Mouse (Mus musculus): ENCODE results near the gene Bspry.

GRCm38 (mm10) chr4:62517538-62518415 lies 37.9 kb downstream of the Bspry start:
- TF ChIP-seq GATA1 (IDR thresholded peaks at IDR 0.05; ENCODE audit: borderline replicate concordance, low read length) (no peak), CTCF (IDR thresholded peaks at IDR 0.05; ENCODE audit: low read depth, low read length) (no peak), POLR2AphosphoS5 (IDR thresholded peaks at IDR 0.05; ENCODE audit: insufficient replicate concordance, low read depth, low read length) (no peak), TAL1 (conservative IDR thresholded peaks at IDR 0.05; ENCODE audit: low read depth, low read length) (no peak), GATA2 (IDR thresholded peaks at IDR 0.05; ENCODE audit: borderline replicate concordance, low read depth, low read length) (no peak)
